Mouse (Mus musculus): ENCODE data around the gene Cbr4.

GRCm38 (mm10) chr8:61476160-61476559 lies 11.4 kb upstream of the Cbr4 start:
- no peak for TF ChIP-seq POLR2A (IDR thresholded peaks at IDR 0.05; ENCODE audit: insufficient read depth, low read depth, low read length)
- no peak for TF ChIP-seq CTCF (IDR thresholded peaks at IDR 0.05; ENCODE audit: insufficient read depth, low read depth, low read length)

Data from olfactory bulb, adult 2 months (tissue).